Mouse (Mus musculus): ENCODE results near the gene Ptgir. TPM values are rescaled to one million over a fixed set of nuclear protein-coding genes. Genes with fewer than 3 reads are reported as not detected.
"Not testable (repeated sequence)": the region's sequence is repeated elsewhere in the genome, so short reads cannot be mapped to it uniquely, and the experiment has no call there.

The Ptgir gene
- total RNA-seq, 2 experiments from 2014 or later, result 1.1 to 2.6 TPM

GRCm38 (mm10) chr7:16932704-16933577, 26.7 kb downstream of the Ptgir start:
- ATAC-seq (replicated peaks; ENCODE audit: poor library complexity, severe bottlenecking), result peak; percentile 40

- ATAC-seq (replicated peaks; ENCODE audit: poor library complexity, severe bottlenecking), result peak; percentile 63
Observed at GRCm38 (mm10) chr7:16937312-16937711, 31.0 kb downstream of the Ptgir start.

GRCm38 (mm10) chr7:16938117-16938791, 32.0 kb downstream of the Ptgir start:
- ATAC-seq (replicated peaks; ENCODE audit: poor library complexity, severe bottlenecking), result no peak

GRCm38 (mm10) chr7:16940292-16940691, 34.0 kb downstream of the Ptgir start:
- ATAC-seq (replicated peaks; ENCODE audit: poor library complexity, severe bottlenecking), result no peak

GRCm38 (mm10) chr7:16942861-16943260, 36.6 kb downstream of the Ptgir start:
- ATAC-seq (replicated peaks; ENCODE audit: poor library complexity, severe bottlenecking), result no peak

GRCm38 (mm10) chr7:16944061-16944807, 37.9 kb downstream of the Ptgir start, which contains the start of gene Pnmal2:
TSS of gene Pnmal2 (plus strand) at chr7:16944682.
- peak; percentile 75 for ATAC-seq (replicated peaks; ENCODE audit: poor library complexity, severe bottlenecking)

GRCm38 (mm10) chr7:16944808-16945315, 38.6 kb downstream of the Ptgir start:
- ATAC-seq (replicated peaks; ENCODE audit: poor library complexity, severe bottlenecking), result no peak

- no peak for ATAC-seq (replicated peaks; ENCODE audit: poor library complexity, severe bottlenecking)
Observed at GRCm38 (mm10) chr7:16945419-16945818, 39.1 kb downstream of the Ptgir start.

- ATAC-seq (replicated peaks; ENCODE audit: poor library complexity, severe bottlenecking), result no peak
Observed at GRCm38 (mm10) chr7:16946441-16947348, 40.4 kb downstream of the Ptgir start.

- no peak for ATAC-seq (replicated peaks; ENCODE audit: poor library complexity, severe bottlenecking)
Observed at GRCm38 (mm10) chr7:16947349-16947895, 41.1 kb downstream of the Ptgir start.

- ATAC-seq (replicated peaks; ENCODE audit: poor library complexity, severe bottlenecking), result no peak
Observed at GRCm38 (mm10) chr7:16947959-16948361, 41.7 kb downstream of the Ptgir start.

- no peak for ATAC-seq (replicated peaks; ENCODE audit: poor library complexity, severe bottlenecking)
Observed at GRCm38 (mm10) chr7:16948923-16949458, 42.7 kb downstream of the Ptgir start.

- ATAC-seq (replicated peaks; ENCODE audit: poor library complexity, severe bottlenecking), result peak; percentile 67
Observed at GRCm38 (mm10) chr7:16949908-16950841, 43.9 kb downstream of the Ptgir start.

- ATAC-seq (replicated peaks; ENCODE audit: poor library complexity, severe bottlenecking), result peak; percentile 89
Observed at GRCm38 (mm10) chr7:16950861-16951635, 44.8 kb downstream of the Ptgir start.

GRCm38 (mm10) chr7:16953776-16954175, 47.5 kb downstream of the Ptgir start:
- ATAC-seq (replicated peaks; ENCODE audit: poor library complexity, severe bottlenecking), result not testable (repeated sequence)

- ATAC-seq (replicated peaks; ENCODE audit: poor library complexity, severe bottlenecking), result no peak
Observed at GRCm38 (mm10) chr7:16955712-16956111, 49.4 kb downstream of the Ptgir start.

Measured in granulocyte monocyte progenitor cell, adult 5-6 weeks (primary cell).